Mouse (Mus musculus): ENCODE results near the gene Tas2r125.
"Not testable (repeated sequence)": the region's sequence is repeated elsewhere in the genome, so short reads cannot be mapped to it uniquely, and the experiment has no call there.

Gene Tas2r125

DNA sequence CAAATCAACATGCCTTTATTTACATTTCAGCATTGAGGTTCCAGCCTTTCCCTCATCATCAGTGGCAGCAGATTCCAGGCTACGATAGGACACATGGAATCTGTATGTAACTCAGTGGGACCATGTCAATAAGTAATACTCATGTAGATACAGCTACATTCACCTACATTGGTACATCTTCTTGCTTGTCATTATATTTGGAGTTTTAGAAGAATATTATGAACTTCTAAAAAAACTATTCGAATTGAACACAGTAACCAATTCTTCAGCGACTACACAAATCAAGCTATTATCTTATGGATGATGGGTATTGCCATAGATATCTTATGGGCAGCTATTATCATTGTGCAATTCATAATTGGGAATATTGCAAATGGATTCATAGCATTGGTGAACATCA, at the start of gene Tas2r125:
Gene Tas2r125 (plus strand): TSS at position 301 of the 400 bp plus-strand sequence.
- DNase-seq (ENCODE audit: low read depth, low spot score): no peak

DNA sequence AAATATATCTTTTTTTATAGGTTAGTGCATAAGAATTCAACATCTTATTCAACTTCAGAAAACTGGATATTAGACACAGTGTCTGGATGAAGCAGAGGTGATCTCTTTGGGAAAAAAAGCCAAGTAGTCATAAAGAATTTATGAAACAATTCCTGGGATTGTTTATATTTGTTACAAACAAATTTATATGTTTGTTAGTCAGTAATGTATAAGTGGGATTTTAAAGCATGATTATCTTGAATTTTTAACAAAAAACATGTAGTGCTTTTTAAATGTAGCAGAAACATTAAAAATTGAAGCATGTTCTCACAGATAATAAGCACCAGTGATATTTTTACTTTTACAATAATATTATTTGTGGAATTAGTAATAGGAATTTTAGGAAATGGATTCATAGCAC, 41.7 kb upstream of the Tas2r125 start, which contains the start of gene Tas2r110:
Gene Tas2r110 (plus strand): TSS at position 301 of the 400 bp plus-strand sequence.
- no peak for DNase-seq (ENCODE audit: low read depth, low spot score)

DNA sequence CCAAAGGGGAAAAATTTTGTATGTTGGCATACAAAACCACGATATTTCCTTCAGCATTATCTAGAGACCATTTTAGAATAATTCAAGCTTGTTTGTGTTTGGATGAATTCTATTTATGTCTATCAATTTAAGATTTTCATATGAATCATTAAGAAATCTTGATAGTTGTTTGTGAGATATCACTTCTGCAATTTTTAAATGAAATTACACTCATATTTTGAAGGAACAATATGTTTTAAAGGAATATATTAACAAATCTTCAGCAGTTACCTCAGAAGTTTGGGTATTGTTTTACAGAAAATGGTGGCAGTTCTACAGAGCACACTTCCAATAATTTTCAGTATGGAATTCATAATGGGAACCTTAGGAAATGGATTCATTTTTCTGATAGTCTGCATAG, 16.7 kb upstream of the Tas2r125 start, which contains the start of gene Tas2r113:
Gene Tas2r113 (plus strand): TSS at position 301 of the 400 bp plus-strand sequence.
- no peak for DNase-seq (ENCODE audit: low read depth, low spot score)

DNA sequence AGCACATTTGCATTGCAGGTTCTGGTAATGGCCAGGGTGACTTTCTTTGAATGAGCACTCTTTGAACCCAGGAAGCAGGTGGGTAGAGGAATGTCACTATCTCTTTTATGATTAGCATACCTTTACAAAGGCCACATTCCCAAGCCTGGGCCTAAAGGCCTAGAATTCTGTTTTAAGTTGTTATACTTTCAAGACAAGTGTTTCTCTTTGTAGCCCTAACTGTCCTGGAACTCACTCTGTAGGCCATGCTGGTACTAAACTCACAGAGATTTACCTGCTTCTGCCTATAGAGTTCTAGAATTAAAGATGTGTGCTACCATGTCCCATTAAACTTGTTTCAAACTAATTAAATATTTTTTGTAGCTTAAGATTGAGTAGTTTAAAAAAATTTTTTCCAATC, 31.9 kb downstream of the Tas2r125 start:
- DNase-seq (ENCODE audit: low read depth, low spot score): not testable (repeated sequence)

DNA sequence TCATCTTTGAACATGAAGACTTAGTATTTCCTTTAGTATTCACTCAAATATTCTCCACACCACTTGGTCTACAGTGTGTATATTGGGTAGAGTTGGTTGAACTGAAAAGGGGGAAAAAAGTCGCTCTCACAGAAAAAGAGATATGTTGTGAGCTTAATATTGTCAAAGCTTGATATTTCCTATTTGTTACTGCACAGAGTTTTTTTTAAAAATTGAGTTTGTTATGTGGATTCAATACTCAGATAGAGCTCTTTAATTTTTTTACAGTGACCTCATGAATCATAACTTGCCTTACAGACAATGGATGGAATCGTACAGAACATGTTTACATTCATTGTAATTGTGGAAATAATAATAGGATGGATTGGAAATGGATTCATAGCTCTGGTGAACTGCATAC, 41.4 kb downstream of the Tas2r125 start, which contains the start of gene Tas2r129:
Gene Tas2r129 (plus strand): TSS at position 301 of the 400 bp plus-strand sequence.
- no peak for DNase-seq (ENCODE audit: low read depth, low spot score)

DNA sequence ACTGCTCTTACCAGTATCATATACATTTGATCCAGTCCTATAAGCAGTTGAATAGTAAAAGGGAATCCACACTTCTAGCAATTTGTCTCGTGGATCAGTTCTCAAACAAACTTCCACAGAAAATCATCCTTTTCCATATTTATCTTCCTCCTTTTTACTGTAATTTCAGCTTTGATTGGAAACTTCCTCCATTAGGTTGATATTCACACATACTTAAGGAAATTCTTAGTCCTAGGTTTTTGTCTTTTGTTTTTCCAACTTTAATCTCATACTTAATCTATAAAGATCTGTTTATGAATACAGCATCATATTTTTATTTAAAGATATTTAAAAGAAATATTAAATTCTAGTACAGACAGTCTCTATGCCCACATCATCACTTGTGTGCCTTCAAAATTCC, 48.4 kb downstream of the Tas2r125 start, which contains the start of gene Tas2r131:
Gene Tas2r131 (minus strand): TSS at position 101 of the 400 bp plus-strand sequence.
- no peak for DNase-seq (ENCODE audit: low read depth, low spot score)
